Mouse (Mus musculus) thymus, postnatal 4 days (tissue): ENCODE measurements around the gene Mgst2.

Experiments
- DNase-seq: peaks from one replicate; pipeline ENCODE4 v3.0.0; 2021

The Mgst2 gene

GRCm38 (mm10) chr3:51659415-51659814 lies 745 bp upstream of the Mgst2 start:
- no peak for DNase-seq

DNA sequence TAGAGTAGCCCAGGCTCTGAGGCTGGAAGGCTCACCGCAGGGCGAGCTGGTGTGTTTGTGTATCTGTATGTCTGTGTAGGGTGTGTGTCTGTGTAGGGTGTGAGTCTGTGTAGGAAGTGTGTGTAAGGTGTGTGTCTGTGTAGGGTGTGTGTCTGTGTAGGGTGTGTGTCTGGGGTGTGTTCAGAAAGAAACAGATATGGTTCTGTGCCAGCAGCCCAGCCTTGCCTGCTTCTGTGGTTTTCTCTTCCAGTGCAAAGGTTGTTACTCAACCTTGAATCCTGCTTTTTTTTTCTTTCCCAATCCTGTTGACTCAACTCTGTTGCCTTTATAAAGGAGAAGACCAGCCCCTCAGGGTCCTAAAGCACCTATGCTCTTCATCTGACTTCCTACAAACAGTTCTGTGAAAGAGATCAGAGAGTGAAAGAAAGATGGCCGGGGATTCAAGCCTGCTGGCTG lies 689 bp downstream of the Mgst2 start:
- DNase-seq: peak; percentile 48

DNA sequence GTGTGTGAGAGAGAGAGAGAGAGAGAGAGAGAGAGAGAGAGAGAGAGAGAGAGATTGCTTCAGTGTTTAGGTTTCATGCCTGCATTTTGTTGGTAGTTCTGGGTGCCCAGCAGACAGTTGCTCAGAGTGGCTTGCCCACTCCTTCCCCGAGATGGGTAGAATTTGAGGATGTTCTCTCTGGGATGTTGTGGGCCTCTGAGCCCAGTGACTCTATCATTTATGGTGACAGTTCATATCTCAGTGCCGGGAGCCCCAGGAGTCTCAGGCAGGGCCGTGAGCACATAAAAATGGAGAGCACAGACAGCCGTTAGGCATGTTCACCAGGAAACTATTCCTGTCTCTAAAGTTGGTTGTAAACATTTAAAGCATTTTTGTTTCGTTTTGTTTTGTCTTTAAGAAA lies 1.2 kb downstream of the Mgst2 start:
- peak; percentile 52 for DNase-seq

DNA sequence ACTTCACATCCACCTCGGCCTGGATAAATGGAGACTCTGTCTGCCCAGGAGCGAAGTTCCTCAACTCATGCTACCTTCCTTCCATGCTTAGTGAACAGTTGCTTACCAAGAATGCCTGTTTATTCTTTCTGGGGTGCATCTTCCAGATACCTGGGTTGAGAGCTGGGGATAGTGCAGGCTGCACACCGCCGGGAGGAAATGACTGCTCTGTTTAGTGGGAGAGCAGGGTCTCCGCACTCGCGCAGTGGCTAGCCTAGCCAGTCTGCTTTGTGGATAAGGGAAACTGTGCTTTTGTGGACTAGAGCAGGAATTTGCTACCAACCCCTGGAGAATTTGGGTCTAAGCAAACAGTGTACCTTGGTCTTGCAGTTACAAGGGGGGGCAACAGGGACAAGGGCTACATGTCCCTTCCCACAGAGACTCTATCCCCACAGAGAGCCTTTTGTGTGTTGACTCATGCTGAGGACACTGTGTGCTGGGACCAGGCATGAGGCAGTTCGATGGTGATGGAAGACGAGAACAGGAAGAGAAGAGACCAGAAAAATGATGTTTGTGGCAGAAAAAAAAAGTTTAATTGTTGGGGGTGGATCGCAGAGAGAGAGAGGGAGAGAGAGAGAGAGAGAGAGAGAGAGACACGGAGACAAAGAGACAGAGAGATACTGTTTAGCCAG lies 1.9 kb downstream of the Mgst2 start:
- DNase-seq: peak; percentile 70

DNA sequence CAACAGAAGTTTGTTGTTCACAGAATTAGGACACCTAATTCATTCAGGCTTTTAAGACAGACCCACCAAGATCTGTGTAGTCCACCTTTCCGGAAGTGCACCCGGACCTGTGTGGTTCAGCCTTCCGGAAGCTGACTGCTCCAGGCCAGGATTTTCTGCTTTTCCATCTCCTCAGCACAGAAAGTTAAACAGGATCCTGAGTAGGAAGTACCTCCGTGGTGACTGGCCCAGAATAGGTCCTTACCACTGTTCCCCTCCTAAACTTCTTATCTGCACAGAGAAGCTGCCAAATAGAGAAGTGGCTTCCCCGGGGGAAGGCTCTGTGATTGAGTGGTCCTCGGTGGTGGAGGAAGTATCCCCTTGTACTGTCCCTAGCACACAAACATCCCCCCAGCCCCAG lies 2.4 kb downstream of the Mgst2 start:
- DNase-seq: peak; percentile 43

DNA sequence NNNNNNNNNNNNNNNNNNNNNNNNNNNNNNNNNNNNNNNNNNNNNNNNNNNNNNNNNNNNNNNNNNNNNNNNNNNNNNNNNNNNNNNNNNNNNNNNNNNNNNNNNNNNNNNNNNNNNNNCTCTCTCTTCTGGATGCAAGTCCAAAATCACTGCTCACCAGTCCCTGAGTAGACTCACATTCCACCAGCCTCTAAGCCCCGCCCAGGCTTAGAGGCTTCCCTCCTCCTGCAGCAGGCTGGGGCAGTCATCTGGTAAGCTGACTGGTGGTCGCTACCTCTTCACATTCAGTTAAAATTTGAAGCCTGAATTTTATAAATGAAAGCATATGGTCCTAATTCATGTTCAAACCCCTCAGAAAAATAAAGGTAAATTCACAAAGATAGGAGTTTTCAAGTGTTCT lies 8.4 kb downstream of the Mgst2 start:
- DNase-seq: no peak

GRCm38 (mm10) chr3:51670414-51671070 lies 10.4 kb downstream of the Mgst2 start:
- no peak for DNase-seq

- no peak for DNase-seq
Observed at GRCm38 (mm10) chr3:51671071-51671469, 10.9 kb downstream of the Mgst2 start.

DNA sequence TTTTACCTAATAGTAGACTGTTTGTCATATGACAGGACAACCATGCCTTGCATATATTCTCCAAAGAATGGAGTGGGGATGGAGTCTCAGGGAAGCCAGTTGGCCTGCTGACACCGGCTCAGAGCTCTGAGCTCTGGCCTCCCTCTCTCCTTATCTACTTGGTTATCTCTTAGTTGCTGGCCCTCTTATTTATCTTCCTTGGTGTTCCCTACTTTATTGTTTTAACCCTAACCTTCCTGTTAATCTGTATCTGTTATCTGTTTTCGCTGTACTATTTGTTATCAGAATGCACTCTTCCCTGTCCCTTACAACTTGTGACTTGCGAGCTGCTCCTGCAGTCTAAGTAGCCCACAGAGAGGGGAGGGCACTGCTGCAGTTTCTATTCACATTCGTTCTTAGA lies 12.5 kb downstream of the Mgst2 start:
- no peak for DNase-seq

- DNase-seq: peak; percentile 57
Observed at GRCm38 (mm10) chr3:51673408-51674086, 13.4 kb downstream of the Mgst2 start.

- DNase-seq: no peak
Observed at GRCm38 (mm10) chr3:51674963-51675362, 14.8 kb downstream of the Mgst2 start.

GRCm38 (mm10) chr3:51685539-51685938 lies 25.4 kb downstream of the Mgst2 start:
- no peak for DNase-seq

GRCm38 (mm10) chr3:51686316-51686715 lies 26.2 kb downstream of the Mgst2 start:
- no peak for DNase-seq

GRCm38 (mm10) chr3:51686791-51687190 lies 26.6 kb downstream of the Mgst2 start:
- DNase-seq: no peak

DNA sequence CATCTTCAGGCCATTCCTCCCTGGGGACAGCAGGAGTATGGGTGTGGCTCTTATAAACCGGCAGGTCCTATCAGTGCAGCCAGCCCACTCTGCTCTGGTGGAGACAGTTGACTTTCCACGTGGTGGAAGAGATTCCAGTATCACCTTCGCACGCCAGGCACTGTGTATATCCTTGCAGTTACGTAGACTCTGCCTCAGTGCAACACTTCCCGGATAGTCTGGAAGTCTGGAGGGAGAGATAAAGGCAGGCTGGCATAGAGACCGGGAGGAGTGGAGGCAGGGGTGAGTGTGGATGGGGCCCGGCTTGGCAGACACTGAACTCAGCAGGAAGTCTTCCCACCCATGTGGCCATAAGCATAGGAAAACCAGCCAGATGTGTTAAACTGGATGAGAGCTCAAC lies 28.6 kb downstream of the Mgst2 start:
- no peak for DNase-seq

GRCm38 (mm10) chr3:51693196-51693595 lies 33.0 kb downstream of the Mgst2 start:
- DNase-seq: no peak

DNA sequence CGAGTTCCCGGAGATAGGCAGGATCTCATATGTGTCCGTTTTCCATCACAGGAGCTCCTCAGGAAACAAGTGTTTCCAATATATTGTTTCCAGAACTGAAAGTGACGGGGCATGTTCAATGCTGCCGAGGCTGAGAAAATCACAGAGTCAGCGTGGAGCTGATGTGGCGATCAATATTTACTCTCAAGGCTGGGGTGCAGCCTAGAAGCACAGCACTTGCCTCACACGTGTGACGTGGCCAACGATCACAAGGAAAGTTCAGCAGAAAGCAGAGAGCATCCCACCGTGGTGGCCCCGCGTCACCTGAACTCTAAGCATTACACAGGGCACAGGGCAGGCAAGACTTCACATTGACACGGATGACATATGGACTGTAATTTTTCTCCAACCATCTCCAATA lies 34.4 kb downstream of the Mgst2 start:
- DNase-seq: no peak

- no peak for DNase-seq
Observed at GRCm38 (mm10) chr3:51695713-51696112, 35.6 kb downstream of the Mgst2 start.

DNA sequence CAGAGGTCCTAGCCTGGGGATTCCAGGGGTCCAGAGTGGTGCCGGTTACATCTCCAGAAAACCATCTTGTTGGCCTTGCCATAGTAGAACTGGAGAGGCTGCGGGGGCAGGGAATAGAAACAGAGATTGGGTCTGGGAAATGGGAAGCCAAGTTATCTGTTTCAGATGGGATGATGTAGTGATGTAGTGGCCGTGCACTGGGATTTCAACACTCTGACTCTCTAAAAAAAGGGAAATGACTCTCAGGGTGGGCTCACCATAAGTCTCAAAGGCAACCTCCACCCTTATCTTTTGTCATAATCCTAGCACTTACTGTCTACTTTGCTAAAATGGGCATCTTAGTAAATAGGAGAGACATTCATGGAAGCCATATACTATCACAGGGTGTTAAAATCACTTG lies 37.8 kb downstream of the Mgst2 start:
- no peak for DNase-seq

GRCm38 (mm10) chr3:51700123-51700522 lies 40.0 kb downstream of the Mgst2 start:
- DNase-seq: no peak

- DNase-seq: peak; percentile 26
Observed at GRCm38 (mm10) chr3:51700731-51701280, 40.6 kb downstream of the Mgst2 start.

DNA sequence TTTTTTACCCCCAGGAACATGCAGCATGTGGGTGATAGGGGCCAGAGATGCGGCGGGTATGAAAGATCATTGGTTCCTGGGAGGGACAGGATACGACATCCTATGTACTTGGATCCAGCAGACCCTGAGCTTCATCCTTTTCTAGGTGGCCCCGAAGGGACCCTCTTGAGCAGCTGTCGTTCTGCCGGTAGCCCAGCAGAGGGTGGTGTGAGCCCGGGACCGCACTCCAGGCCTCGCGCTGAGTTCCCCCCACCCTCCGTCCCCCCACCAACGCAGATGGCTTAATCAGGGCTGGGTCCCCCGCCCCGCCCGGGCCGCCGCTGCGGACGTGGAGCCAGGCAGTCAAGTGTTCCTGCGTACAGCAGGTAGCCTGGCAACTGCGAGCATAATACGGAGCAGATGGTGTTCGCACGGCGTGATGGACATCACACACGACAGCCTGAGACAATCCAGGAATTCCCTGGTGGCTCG lies 41.2 kb downstream of the Mgst2 start:
- peak; percentile 85 for DNase-seq

DNA sequence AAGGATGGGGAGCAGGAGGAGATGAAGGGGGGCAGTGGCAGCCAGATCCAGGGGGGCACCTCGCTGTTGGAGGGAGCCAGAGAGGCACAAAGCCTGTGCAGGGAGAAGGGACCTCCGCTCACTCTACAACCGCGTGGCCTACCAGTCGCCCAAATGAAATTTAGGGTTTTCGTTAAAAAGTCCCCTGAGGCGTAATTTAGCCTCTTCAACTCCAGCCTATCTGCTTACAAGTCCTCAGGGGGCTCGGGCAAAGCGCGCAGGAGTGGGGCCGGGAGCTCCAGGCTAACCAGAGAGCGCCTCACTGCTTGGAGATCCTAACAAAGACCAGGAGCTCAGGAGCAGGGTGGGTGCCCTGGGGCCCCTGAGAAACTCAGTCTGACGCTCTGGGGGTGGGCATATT lies 41.8 kb downstream of the Mgst2 start:
- DNase-seq: peak; percentile 32
